Mouse (Mus musculus) myocyte (in vitro differentiated cells): ENCODE data around the gene Ahcyl2. TPM values are rescaled to one million over a fixed set of nuclear protein-coding genes. Genes with fewer than 3 reads are reported as not detected.
"Not testable (repeated sequence)": the region's sequence is repeated elsewhere in the genome, so short reads cannot be mapped to it uniquely, and the experiment has no call there.

Source experiments
- H3K27me3 ChIP-seq: one replicate; pipeline ENCODE4 v1.6.1; 2011; ENCODE audit not compliant: control insufficient read depth, insufficient read depth, insufficient read length
- H3K36me3 ChIP-seq: one replicate; pipeline ENCODE4 v1.6.1; 2011; ENCODE audit not compliant: control insufficient read depth, insufficient read depth
- H3K4me2 ChIP-seq: one replicate; pipeline ENCODE4 v1.6.1; 2011; ENCODE audit warnings: low read depth, control low read depth
- H3K4me3 ChIP-seq: one replicate; pipeline ENCODE4 v1.5.1; 2011; ENCODE audit warnings: mild to moderate bottlenecking, control low read depth, moderate library complexity
- H3K79me2 ChIP-seq: one replicate; pipeline ENCODE4 v1.6.1; 2011; ENCODE audit not compliant: control insufficient read depth, insufficient read depth
- H3ac ChIP-seq: one replicate; pipeline ENCODE4 v1.6.1; 2011; ENCODE audit not compliant: control insufficient read depth, insufficient read length
- CEBPB ChIP-seq: IDR thresholded peaks from 2 replicates; pipeline ENCODE4 v1.6.1; 2011; ENCODE audit warnings: mild to moderate bottlenecking, moderate library complexity; ENCODE audit not compliant: poor library complexity, insufficient read depth, severe bottlenecking
- E2F4 ChIP-seq: IDR thresholded peaks from one replicate; pipeline ENCODE4 v1.6.1; 2011; ENCODE audit warnings: mild to moderate bottlenecking, control low read depth, moderate library complexity; ENCODE audit not compliant: insufficient read depth
- MAX ChIP-seq: IDR thresholded peaks from one replicate; pipeline ENCODE4 v1.6.1; 2011; ENCODE audit warnings: low read depth, mild to moderate bottlenecking, control low read depth
- MYOD1 ChIP-seq, 3 experiments: IDR thresholded peaks; one replicate each; pipeline ENCODE4 v1.6.1; 2011; ENCODE audit warnings: control low read depth in 2 of 3, low read depth in 2 of 3, mild to moderate bottlenecking in 2 of 3, moderate library complexity in 1 of 3; ENCODE audit not compliant: insufficient read length in 2 of 3, control insufficient read depth in 1 of 3
- MYOG ChIP-seq, 3 experiments: IDR thresholded peaks; one replicate each; pipeline ENCODE4 v1.6.1; 2011; ENCODE audit warnings: control low read depth in 2 of 3, low read depth in 2 of 3, mild to moderate bottlenecking in 2 of 3; ENCODE audit not compliant: insufficient read length in 2 of 3, control insufficient read depth in 1 of 3, insufficient read depth in 1 of 3
- POLR2A ChIP-seq: IDR thresholded peaks from one replicate; pipeline ENCODE4 v1.6.1; 2011; ENCODE audit warnings: low read depth, mild to moderate bottlenecking, control low read depth, moderate library complexity; ENCODE audit not compliant: insufficient read length
- POLR2AphosphoS2 ChIP-seq: IDR thresholded peaks from one replicate; pipeline ENCODE4 v1.6.1; 2011; ENCODE audit warnings: low read depth, control low read depth; ENCODE audit not compliant: insufficient read length
- REST ChIP-seq: IDR thresholded peaks from one replicate; pipeline ENCODE4 v1.6.1; 2011; ENCODE audit warnings: mild to moderate bottlenecking, control low read depth, moderate library complexity; ENCODE audit not compliant: insufficient read depth, insufficient read length
- SRF ChIP-seq: IDR thresholded peaks from one replicate; pipeline ENCODE4 v1.6.1; 2011; ENCODE audit warnings: low read depth; ENCODE audit not compliant: control insufficient read depth, insufficient read length
- TCF12 ChIP-seq: IDR thresholded peaks from one replicate; pipeline ENCODE4 v1.6.1; 2011; ENCODE audit warnings: mild to moderate bottlenecking, control low read depth; ENCODE audit not compliant: poor library complexity, insufficient read depth, severe bottlenecking
- TCF3 ChIP-seq: IDR thresholded peaks from one replicate; pipeline ENCODE4 v1.6.1; 2011; ENCODE audit warnings: low read depth, control low read depth; ENCODE audit not compliant: insufficient read length
- USF1 ChIP-seq: IDR thresholded peaks from one replicate; pipeline ENCODE4 v1.6.1; 2011; ENCODE audit warnings: low read depth, mild to moderate bottlenecking, control low read depth, moderate library complexity
- polyA plus RNA-seq: library from polyadenylated mRNA; unstranded; fragments of >200 nt; fragmentation: generic; extraction: Trizol; gene quantifications from one replicate; pipeline ENCODE4 v1.2.1, GENCODE M21; 2012; ENCODE audit warnings: missing spikeins

The Ahcyl2 gene
- polyA plus RNA-seq, 1 experiment = 10.1 TPM

- Histone ChIP-seq H3K4me2 (no peak overlapping the region), H3K36me3 (no peaks in the 10 kb centered on the region), H3K79me2 (no peaks in the 10 kb centered on the region), H3K27me3 (no peaks in the 10 kb centered on the region), H3K4me3 (no peak overlapping the region), H3ac (no peak overlapping the region)
- TF ChIP-seq POLR2AphosphoS2 (no peak), MAX (no peak), TCF12 (no peak), CEBPB (no peak), SRF (no peak), POLR2A (no peak), MYOD1 (IDR thresholded peaks at IDR 0.05; ENCODE audit: control insufficient read depth in 1 of 3, insufficient read length in 2 of 3, low read depth in 2 of 3) (no peak), USF1 (no peak)
Observed at GRCm38 (mm10) chr6:29815060-29815459, 47.2 kb downstream of the Ahcyl2 start.

- no peak overlapping the region for H3ac ChIP-seq
- H3K36me3 ChIP-seq = no peaks in the 10 kb centered on the region
- TF ChIP-seq TCF12 (no peak), TCF3 (no peak), MYOG (IDR thresholded peaks at IDR 0.05; ENCODE audit: control insufficient read depth in 1 of 3, insufficient read depth in 1 of 3, insufficient read length in 2 of 3, low read depth in 2 of 3) (no peak), MYOD1 (IDR thresholded peaks at IDR 0.05; ENCODE audit: control insufficient read depth in 1 of 3, insufficient read length in 2 of 3, low read depth in 2 of 3) (no peak), MAX (no peak), POLR2AphosphoS2 (no peak), USF1 (no peak)
- H3K79me2 ChIP-seq = no peaks in the 10 kb centered on the region
- H3K4me2 ChIP-seq = no peak overlapping the region
- no peak overlapping the region for H3K4me3 ChIP-seq
- H3K27me3 ChIP-seq = no peaks in the 10 kb centered on the region
Observed at GRCm38 (mm10) chr6:29815634-29816033, 47.8 kb downstream of the Ahcyl2 start.

- not testable (repeated sequence) for H3K36me3 ChIP-seq, H3K4me2 ChIP-seq, H3K27me3 ChIP-seq, H3ac ChIP-seq, H3K4me3 ChIP-seq, H3K79me2 ChIP-seq
Observed at GRCm38 (mm10) chr6:29816371-29816770, 48.6 kb downstream of the Ahcyl2 start.

- TF ChIP-seq TCF3 (no peak), POLR2A (no peak), USF1 (no peak), REST (no peak), MYOD1 (IDR thresholded peaks at IDR 0.05; ENCODE audit: control insufficient read depth in 1 of 3, insufficient read length in 2 of 3, low read depth in 2 of 3) (no peak), TCF12 (no peak), MYOG (IDR thresholded peaks at IDR 0.05; ENCODE audit: control insufficient read depth in 1 of 3, insufficient read depth in 1 of 3, insufficient read length in 2 of 3, low read depth in 2 of 3) (no peak)
- H3K4me2 ChIP-seq = no peak overlapping the region
- no peaks in the 10 kb centered on the region for H3K27me3 ChIP-seq
- H3K79me2 ChIP-seq = no peaks in the 10 kb centered on the region
- no peak overlapping the region for H3K4me3 ChIP-seq
- no peaks in the 10 kb centered on the region for H3K36me3 ChIP-seq
- H3ac ChIP-seq = no peak overlapping the region
Observed at GRCm38 (mm10) chr6:29819309-29819708, 51.5 kb downstream of the Ahcyl2 start.

- Histone ChIP-seq H3K4me3 (no peak overlapping the region), H3K27me3 (no peaks in the 10 kb centered on the region), H3ac (no peak overlapping the region), H3K79me2 (no peaks in the 10 kb centered on the region), H3K4me2 (no peak overlapping the region), H3K36me3 (no peaks in the 10 kb centered on the region)
- TF ChIP-seq E2F4 (no peak), TCF3 (no peak), TCF12 (no peak), MYOG (IDR thresholded peaks at IDR 0.05; ENCODE audit: control insufficient read depth in 1 of 3, insufficient read depth in 1 of 3, insufficient read length in 2 of 3, low read depth in 2 of 3) (no peak), POLR2A (no peak), SRF (no peak), USF1 (no peak), REST (no peak), MYOD1 (IDR thresholded peaks at IDR 0.05; ENCODE audit: control insufficient read depth in 1 of 3, insufficient read length in 2 of 3, low read depth in 2 of 3) (no peak), CEBPB (no peak), POLR2AphosphoS2 (no peak), MAX (no peak)
Observed at GRCm38 (mm10) chr6:29820314-29820713, 52.5 kb downstream of the Ahcyl2 start.

- H3ac ChIP-seq = no peak overlapping the region
- TF ChIP-seq USF1 (no peak), MYOG (IDR thresholded peaks at IDR 0.05; ENCODE audit: control insufficient read depth in 1 of 3, insufficient read depth in 1 of 3, insufficient read length in 2 of 3, low read depth in 2 of 3) (no peak)
- no peaks in the 10 kb centered on the region for H3K27me3 ChIP-seq
- H3K36me3 ChIP-seq = no peaks in the 10 kb centered on the region
- H3K4me2 ChIP-seq = no peak overlapping the region
- no peaks in the 10 kb centered on the region for H3K79me2 ChIP-seq
- H3K4me3 ChIP-seq = no peak overlapping the region
Observed at GRCm38 (mm10) chr6:29820926-29821325, 53.1 kb downstream of the Ahcyl2 start.
